Mouse (Mus musculus): ENCODE results near the gene Clk1. TPM values are rescaled to one million over a fixed set of nuclear protein-coding genes. Genes with fewer than 3 reads are reported as not detected.

Clk1 gene
- polyA plus RNA-seq, 1 experiment from 2014 or later = 131 TPM

DNA sequence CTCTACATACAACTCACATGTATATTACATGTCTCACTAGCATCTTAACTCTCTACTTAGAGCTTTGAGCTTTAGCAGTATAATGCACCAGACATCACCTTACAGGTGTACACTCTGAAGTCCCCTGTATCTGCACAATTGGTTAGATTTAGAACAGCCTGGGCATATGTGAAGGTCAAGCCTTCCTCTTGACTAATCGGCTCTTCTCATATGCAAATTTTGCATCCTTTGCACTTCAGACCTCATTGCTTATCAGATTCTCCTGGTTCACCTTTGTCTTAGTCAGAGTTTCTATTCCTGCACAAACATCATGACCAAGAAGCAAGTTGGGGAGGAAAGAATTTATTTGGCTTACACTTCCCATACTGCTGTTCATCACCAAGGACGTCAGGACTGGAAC is 54.1 kb downstream of the Clk1 start:
- H3K36me3 ChIP-seq (ENCODE audit: control insufficient read depth, insufficient read depth, low read length) = no peaks in the 10 kb centered on the region
- H3K9ac ChIP-seq (ENCODE audit: low read depth, low read length) = no peak overlapping the region
- no peak overlapping the region for H3K4me2 ChIP-seq (ENCODE audit: low read depth, low read length)
- no peak for ATAC-seq
- peaks cover 6% of the 10 kb centered on the region; the same call in 1 of the 2 replicates for H3K9me3 ChIP-seq (ENCODE audit: control insufficient read depth, low read length)
- 72% methylated on average over 2 of the region's 2 CpGs for whole genome bisulfite sequencing
- no peaks in the 10 kb centered on the region for H3K4me1 ChIP-seq (ENCODE audit: control insufficient read depth, insufficient read depth, low read length)
- no peak overlapping the region for H3K4me3 ChIP-seq (ENCODE audit: low read length)
- no peak overlapping the region for H3K27ac ChIP-seq (ENCODE audit: low read length)
- H3K27me3 ChIP-seq (replicated peaks; ENCODE audit: control insufficient read depth, insufficient read depth, low read length) = no peaks in the 10 kb centered on the region

DNA sequence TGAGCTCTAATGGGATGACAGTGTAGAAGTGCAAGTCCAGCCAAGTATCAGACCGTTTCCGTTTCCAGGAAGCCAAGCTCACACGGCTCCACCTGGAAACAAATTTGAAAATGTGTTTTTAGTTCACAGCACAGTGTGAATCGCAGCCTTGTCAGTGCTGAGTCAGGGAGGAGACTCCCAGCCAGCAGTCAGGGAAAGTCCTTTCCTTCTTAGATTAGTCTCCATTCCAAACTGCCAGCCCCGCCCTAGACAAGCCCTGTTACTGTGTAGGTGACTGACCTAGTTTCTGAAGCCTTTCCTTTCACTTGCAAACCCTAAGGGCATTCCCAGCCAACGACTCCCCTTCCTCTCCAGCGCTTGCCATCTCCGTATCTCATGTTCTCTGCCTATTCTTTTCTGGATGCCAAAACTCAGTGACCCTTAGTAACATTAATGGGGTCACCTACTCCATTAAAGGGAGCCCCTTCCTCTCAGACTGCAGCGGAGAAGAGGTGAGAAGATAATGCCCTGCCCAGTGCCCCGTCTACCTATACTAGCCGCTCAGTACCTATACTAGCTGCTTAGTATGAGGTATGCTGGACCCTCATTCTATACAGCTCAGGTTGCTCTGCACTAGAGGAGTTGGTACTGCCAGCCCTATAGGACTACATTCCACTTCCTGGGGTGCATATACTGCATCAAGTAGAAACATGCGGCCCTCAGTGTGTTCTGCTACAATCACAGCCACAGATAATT is 57.0 kb downstream of the Clk1 start:
- H3K4me1 ChIP-seq (ENCODE audit: control insufficient read depth, insufficient read depth, low read length) = no peaks in the 10 kb centered on the region
- no peak overlapping the region for H3K4me2 ChIP-seq (ENCODE audit: low read depth, low read length)
- 81% methylated on average over 12 of the region's 12 CpGs for WGBS
- H3K9me3 ChIP-seq (ENCODE audit: control insufficient read depth, low read length) = peaks cover 6% of the 10 kb centered on the region; the same call in 1 of the 2 replicates
- H3K9ac ChIP-seq (ENCODE audit: low read depth, low read length) = no peak overlapping the region
- H3K4me3 ChIP-seq (ENCODE audit: low read length) = no peak overlapping the region
- H3K36me3 ChIP-seq (ENCODE audit: control insufficient read depth, insufficient read depth, low read length) = no peaks in the 10 kb centered on the region
- H3K27ac ChIP-seq (ENCODE audit: low read length) = no peak overlapping the region
- peak; percentile 80 for ATAC-seq
- no peaks in the 10 kb centered on the region for H3K27me3 ChIP-seq (replicated peaks; ENCODE audit: control insufficient read depth, insufficient read depth, low read length)

- H3K9ac ChIP-seq (ENCODE audit: low read depth, low read length) = no peak overlapping the region
- no peak overlapping the region for H3K4me3 ChIP-seq (ENCODE audit: low read length)
- H3K27me3 ChIP-seq (replicated peaks; ENCODE audit: control insufficient read depth, insufficient read depth, low read length) = no peaks in the 10 kb centered on the region
- 95% methylated on average over 3 of the region's 3 CpGs for WGBS
- H3K36me3 ChIP-seq (ENCODE audit: control insufficient read depth, insufficient read depth, low read length) = no peaks in the 10 kb centered on the region
- H3K4me2 ChIP-seq (ENCODE audit: low read depth, low read length) = no peak overlapping the region
- H3K4me1 ChIP-seq (ENCODE audit: control insufficient read depth, insufficient read depth, low read length) = no peaks in the 10 kb centered on the region
- peaks cover 6% of the 10 kb centered on the region; the same call in 1 of the 2 replicates for H3K9me3 ChIP-seq (ENCODE audit: control insufficient read depth, low read length)
- H3K27ac ChIP-seq (ENCODE audit: low read length) = no peak overlapping the region
- no peak for ATAC-seq
Measured at GRCm38 (mm10) chr1:58365829-58366228, 58.0 kb downstream of the Clk1 start.

GRCm38 (mm10) chr1:58364551-58364950 is 59.3 kb downstream of the Clk1 start:
- no peak overlapping the region for H3K9ac ChIP-seq (ENCODE audit: low read depth, low read length)
- peaks cover 6% of the 10 kb centered on the region; the same call in 1 of the 2 replicates for H3K9me3 ChIP-seq (ENCODE audit: control insufficient read depth, low read length)
- WGBS = 88% methylated on average over 12 of the region's 12 CpGs
- H3K4me2 ChIP-seq (ENCODE audit: low read depth, low read length) = no peak overlapping the region
- no peak overlapping the region for H3K27ac ChIP-seq (ENCODE audit: low read length)
- H3K4me3 ChIP-seq (ENCODE audit: low read length) = no peak overlapping the region
- no peaks in the 10 kb centered on the region for H3K4me1 ChIP-seq (ENCODE audit: control insufficient read depth, insufficient read depth, low read length)
- no peaks in the 10 kb centered on the region for H3K27me3 ChIP-seq (replicated peaks; ENCODE audit: control insufficient read depth, insufficient read depth, low read length)
- ATAC-seq = no peak
- no peaks in the 10 kb centered on the region for H3K36me3 ChIP-seq (ENCODE audit: control insufficient read depth, insufficient read depth, low read length)

DNA sequence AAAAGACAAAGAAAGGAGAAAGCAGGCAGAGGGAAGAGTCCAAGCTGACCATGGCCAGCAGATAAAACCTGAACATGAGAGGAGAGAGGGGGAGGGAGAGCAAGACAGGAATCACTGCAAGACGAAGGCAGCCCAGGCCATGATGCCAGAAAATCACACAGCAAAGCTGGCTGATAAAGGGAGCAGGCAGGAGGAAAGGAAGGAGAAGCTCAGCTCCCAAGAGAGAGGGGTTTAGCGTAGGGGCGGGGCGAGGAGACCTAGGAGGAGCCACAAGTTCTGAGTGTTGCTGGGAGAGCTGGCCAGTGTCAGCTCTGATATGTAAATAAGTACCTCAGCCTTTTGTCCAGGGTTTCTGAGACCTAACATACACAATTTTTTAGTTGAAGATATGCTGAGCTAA is 61.6 kb downstream of the Clk1 start:
- no peak overlapping the region for H3K27ac ChIP-seq (ENCODE audit: low read length)
- WGBS = 67% methylated on average over 4 of the region's 4 CpGs
- H3K36me3 ChIP-seq (ENCODE audit: control insufficient read depth, insufficient read depth, low read length) = no peaks in the 10 kb centered on the region
- no peaks in the 10 kb centered on the region for H3K9me3 ChIP-seq (ENCODE audit: control insufficient read depth, low read length)
- no peak overlapping the region for H3K9ac ChIP-seq (ENCODE audit: low read depth, low read length)
- ATAC-seq = no peak
- peaks cover 6% of the 10 kb centered on the region; the same call in 1 of the 2 replicates for H3K4me1 ChIP-seq (ENCODE audit: control insufficient read depth, insufficient read depth, low read length)
- H3K27me3 ChIP-seq (replicated peaks; ENCODE audit: control insufficient read depth, insufficient read depth, low read length) = no peaks in the 10 kb centered on the region
- no peak overlapping the region for H3K4me3 ChIP-seq (ENCODE audit: low read length)
- H3K4me2 ChIP-seq (ENCODE audit: low read depth, low read length) = no peak overlapping the region

Other genes with a start within 250 kb of the Clk1 start
- gene Aox4, start 213.7 kb downstream of the Clk1 start, polyA plus RNA-seq (2015; fragmentation: Nextera tagmentation; extraction: Ambion mirVana) = 0.06 and 0.10 TPM in 2 replicates
- 0.02 and 0.09 TPM in 2 replicates for gene Aox2, start 145.7 kb downstream of the Clk1 start, polyA plus RNA-seq (2015; fragmentation: Nextera tagmentation; extraction: Ambion mirVana)
- gene Bzw1, start 31.2 kb downstream of the Clk1 start, polyA plus RNA-seq (2015; fragmentation: Nextera tagmentation; extraction: Ambion mirVana) = 261 and 276 TPM in 2 replicates
- gene Nif3l1, start 21.1 kb upstream of the Clk1 start, polyA plus RNA-seq (2015; fragmentation: Nextera tagmentation; extraction: Ambion mirVana) = 35.6 and 37.7 TPM in 2 replicates
- gene Ppil3, start 21.4 kb upstream of the Clk1 start, polyA plus RNA-seq (2015; fragmentation: Nextera tagmentation; extraction: Ambion mirVana) = 40.9 and 53.6 TPM in 2 replicates
- 14.6 and 20.3 TPM in 2 replicates for gene Orc2, start 81.0 kb upstream of the Clk1 start, polyA plus RNA-seq (2015; fragmentation: Nextera tagmentation; extraction: Ambion mirVana)
- 7.0 and 9.6 TPM in 2 replicates for gene Fam126b, start 162.3 kb upstream of the Clk1 start, polyA plus RNA-seq (2015; fragmentation: Nextera tagmentation; extraction: Ambion mirVana)
- 197 and 198 TPM in 2 replicates for gene Ndufb3, start 162.3 kb upstream of the Clk1 start, polyA plus RNA-seq (2015; fragmentation: Nextera tagmentation; extraction: Ambion mirVana)